ENCODE assay signal across 25 mouse cellular contexts in genomic region chrX:10582731-10583130, GRCm38 (mm10).
"Had no signal": no experiment of that assay in that cellular context is flagged by ENCODE, and none has a peak within 500 bp of the region (broad histone marks: within the 10 kb centered on the region; RNA-seq: fewer than 3 reads in every experiment).

No protein-coding gene starts in this region.

- H3K27ac ChIP-seq: heart, embryonic 10.5 days; hindbrain, embryonic 10.5 days; hindbrain, embryonic 12.5 days; hindbrain, embryonic 14.5 days; intestine, embryonic 15.5 days; layer of hippocampus, adult 2 months; left cerebral cortex, adult 2 months; limb, embryonic 10.5 days; limb, embryonic 12.5 days; liver, embryonic 12.5 days; liver, embryonic 14.5 days had no signal

- H3K4me2 ChIP-seq: heart, embryonic 12.5 days; hindbrain, embryonic 12.5 days; hindbrain, embryonic 14.5 days; intestine, embryonic 15.5 days; limb, embryonic 12.5 days; liver, embryonic 12.5 days had no signal

- DNase-seq: gastrocnemius, postnatal 25 days; heart, adult 18-20 months; heart, postnatal 10 days; heart, postnatal 4 days; kidney, adult 18-20 months; kidney, adult 8-10 months; kidney, postnatal 10 days; kidney, postnatal 25 days; kidney, postnatal 4 days; liver had no signal

- ATAC-seq: hindbrain, embryonic 16.5 days; inflammation-experienced regulatory T-cells, adult 6 months; intestine, embryonic 15.5 days; intestine, postnatal 0 days; liver, embryonic 12.5 days had no signal

- H3K9me3 ChIP-seq: heart, embryonic 10.5 days; heart, embryonic 12.5 days; hindbrain, embryonic 10.5 days; hindbrain, embryonic 12.5 days; intestine, embryonic 15.5 days; limb, embryonic 10.5 days; limb, embryonic 12.5 days; liver, embryonic 12.5 days had no signal

- H3K9ac ChIP-seq: heart, embryonic 12.5 days; hindbrain, embryonic 12.5 days; hindbrain, embryonic 14.5 days; intestine, embryonic 15.5 days; limb, embryonic 12.5 days; liver, embryonic 12.5 days; liver, embryonic 14.5 days had no signal

- H3K4me3 ChIP-seq: heart, embryonic 10.5 days; heart, embryonic 12.5 days; hindbrain, embryonic 10.5 days; hindbrain, embryonic 12.5 days; intestine, embryonic 15.5 days; layer of hippocampus, adult 2 months; left cerebral cortex, adult 2 months; limb, embryonic 10.5 days; limb, embryonic 12.5 days; liver, embryonic 12.5 days had no signal

- H3K27me3 ChIP-seq: heart, embryonic 12.5 days; hindbrain, embryonic 12.5 days; intestine, embryonic 15.5 days; limb, embryonic 12.5 days; liver, embryonic 12.5 days had no signal

- H3K36me3 ChIP-seq: heart, embryonic 10.5 days; heart, embryonic 12.5 days; hindbrain, embryonic 10.5 days; hindbrain, embryonic 12.5 days; intestine, embryonic 15.5 days; limb, embryonic 10.5 days; limb, embryonic 12.5 days; liver, embryonic 12.5 days had no signal

- H3K4me1 ChIP-seq: heart, embryonic 10.5 days; heart, embryonic 12.5 days; hindbrain, embryonic 10.5 days; hindbrain, embryonic 12.5 days; intestine, embryonic 15.5 days; limb, embryonic 10.5 days; limb, embryonic 12.5 days; liver, embryonic 12.5 days had no signal
